ENCODE assay signal across 9 mouse cellular contexts in genomic region chr7:24907211-24907748, GRCm38 (mm10). TPM values are rescaled to one million over a fixed set of nuclear protein-coding genes. Genes with fewer than 3 reads are reported as not detected.
DNase-seq lines count a peak whose midpoint lies in the region; ATAC-seq lines count a peak whose summit lies in the region.
"Had no signal": no experiment of that assay in that cellular context is flagged by ENCODE, and none has a peak within 500 bp of the region (broad histone marks: within the 10 kb centered on the region; RNA-seq: fewer than 3 reads in every experiment).

No protein-coding gene starts in this region.

- peak; percentile 22 to 23 for ATAC-seq in hematopoietic stem cell, adult 5-6 weeks (replicated peaks in 1 of 2; ENCODE audit: insufficient read depth in 1 of 2, low FRiP score in 2 of 2, low TSS enrichment in 1 of 2, low read depth in 1 of 2, poor library complexity in 2 of 2, severe bottlenecking in 2 of 2)
- no peak for ATAC-seq in erythroid progenitor cell, adult 5-6 weeks (replicated peaks; ENCODE audit: low FRiP score, poor library complexity, severe bottlenecking)

- peak; percentile 37 for DNase-seq in adrenal gland, postnatal 14 days
- no peak for DNase-seq in adrenal gland, adult 2 months
- peak; percentile 68 for DNase-seq in 416B (ENCODE audit: low read depth)
- peak; percentile 61 for DNase-seq in lung, postnatal 14 days
- DNase-seq in thymus, postnatal 25 days: peak; percentile 87
- DNase-seq in layer of hippocampus, postnatal 14 days (ENCODE audit: low spot score in 2 of 2): no peak

RNA-seq across cellular contexts. Expression of gene Arhgef1, which starts 4.6 kb away (rescaled TPM):
- total RNA-seq in adrenal gland, postnatal 14 days (2021): 94.9 and 164 TPM in 2 replicates
- total RNA-seq in adrenal gland, adult 2 months (2021): 10 to 100 TPM; 71.4 to 79.3 TPM
- polyA plus RNA-seq in adrenal gland, adult 2 months (2012; rRNA removed): 195 and 229 TPM in 2 replicates
- 55.2 and 97.4 TPM in 2 replicates for total RNA-seq in hematopoietic stem cell, adult 5-6 weeks (2017)
- total RNA-seq in erythroid progenitor cell, adult 5-6 weeks (2015; ENCODE audit: low replicate concordance): 36.4 and 59.1 TPM in 2 replicates
- total RNA-seq in erythroid progenitor cell, adult 5-6 weeks (2017; ENCODE audit: low replicate concordance): 35.8 and 40.3 TPM in 2 replicates
- 10 to 100 TPM; 78.2 to 82.2 TPM for total RNA-seq in layer of hippocampus, postnatal 14 days (2021)

RNA-seq across cellular contexts. Expression of gene Cd79a, which starts 10.1 kb away (rescaled TPM):
- 6.0 and 35.0 TPM in 2 replicates for total RNA-seq in adrenal gland, postnatal 14 days (2021)
- total RNA-seq in adrenal gland, adult 2 months (2021): under 1 TPM; 0.46 to 0.86 TPM
- polyA plus RNA-seq in adrenal gland, adult 2 months (2012; rRNA removed): 2.2 and 3.1 TPM in 2 replicates
- total RNA-seq in hematopoietic stem cell, adult 5-6 weeks (2017): 0.44 TPM in 1 of 2 replicates, not detected in the other
- 56.2 and 74.6 TPM in 2 replicates for total RNA-seq in erythroid progenitor cell, adult 5-6 weeks (2015; ENCODE audit: low replicate concordance)
- 12.7 and 14.7 TPM in 2 replicates for total RNA-seq in erythroid progenitor cell, adult 5-6 weeks (2017; ENCODE audit: low replicate concordance)
- total RNA-seq in layer of hippocampus, postnatal 14 days (2021): under 1 TPM; 0.37 to 0.43 TPM

RNA-seq across cellular contexts. Expression of gene Rps19, which starts 23.1 kb away (rescaled TPM):
- total RNA-seq in adrenal gland, postnatal 14 days (2021): 750 and 933 TPM in 2 replicates
- 1,000 to 10,000 TPM in 1 of 2 experiments, 100 to 1,000 TPM in 1; 601 to 1,035 TPM for total RNA-seq in adrenal gland, adult 2 months (2021)
- polyA plus RNA-seq in adrenal gland, adult 2 months (2012; rRNA removed): 230 TPM in 2 replicates
- 672 and 1,863 TPM in 2 replicates for total RNA-seq in hematopoietic stem cell, adult 5-6 weeks (2017)
- 818 and 840 TPM in 2 replicates for total RNA-seq in erythroid progenitor cell, adult 5-6 weeks (2015; ENCODE audit: low replicate concordance)
- 217 and 310 TPM in 2 replicates for total RNA-seq in erythroid progenitor cell, adult 5-6 weeks (2017; ENCODE audit: low replicate concordance)
- total RNA-seq in layer of hippocampus, postnatal 14 days (2021): 100 to 1,000 TPM; 452 TPM

RNA-seq across cellular contexts. Expression of gene Gm4881, which starts 37.0 kb away (rescaled TPM):
- not detected in 2 replicates for total RNA-seq in adrenal gland, postnatal 14 days (2021)
- not detected for total RNA-seq in adrenal gland, adult 2 months (2021)
- not detected in 2 replicates for polyA plus RNA-seq in adrenal gland, adult 2 months (2012; rRNA removed)
- total RNA-seq in hematopoietic stem cell, adult 5-6 weeks (2017): not detected in 2 replicates
- not detected in 2 replicates for total RNA-seq in erythroid progenitor cell, adult 5-6 weeks (2015; ENCODE audit: low replicate concordance)
- total RNA-seq in erythroid progenitor cell, adult 5-6 weeks (2017; ENCODE audit: low replicate concordance): not detected in 2 replicates
- total RNA-seq in layer of hippocampus, postnatal 14 days (2021): not detected
- polyA plus RNA-seq: erythroblast, embryonic 14.5 days had no signal

RNA-seq across cellular contexts. Expression of gene Dmrtc2, which starts 37.4 kb away (rescaled TPM):
- not detected in 2 replicates for total RNA-seq in adrenal gland, postnatal 14 days (2021)
- not detected for total RNA-seq in adrenal gland, adult 2 months (2021)
- not detected in 2 replicates for polyA plus RNA-seq in adrenal gland, adult 2 months (2012; rRNA removed)
- total RNA-seq in hematopoietic stem cell, adult 5-6 weeks (2017): not detected in 2 replicates
- not detected in 2 replicates for total RNA-seq in erythroid progenitor cell, adult 5-6 weeks (2015; ENCODE audit: low replicate concordance)
- total RNA-seq in erythroid progenitor cell, adult 5-6 weeks (2017; ENCODE audit: low replicate concordance): not detected in 2 replicates
- not detected for total RNA-seq in layer of hippocampus, postnatal 14 days (2021)
- polyA plus RNA-seq: erythroblast, embryonic 14.5 days had no signal

Comparison
In these comparisons a context has a peak if more than half of its experiments do, and no peak if none do; other contexts are left out.
1. DNase-seq: peak in adrenal gland, postnatal 14 days (single experiment), 416B (single experiment), lung, postnatal 14 days (single experiment) and thymus, postnatal 25 days (single experiment); none in adrenal gland, adult 2 months (single experiment) and layer of hippocampus, postnatal 14 days (0 of 2).